Mouse (Mus musculus) ES-E14 (cell line): ENCODE data around the gene Tmcc1.

Source experiments
- CHD2 ChIP-seq: IDR thresholded peaks from 2 replicates; pipeline ENCODE4 v1.6.1; 2014; ENCODE audit warnings: mild to moderate bottlenecking, low read depth, low read length, inconsistent platforms
- HCFC1 ChIP-seq: IDR thresholded peaks from 2 replicates; pipeline ENCODE4 v1.6.1; 2012; ENCODE audit warnings: low read length, inconsistent platforms, borderline replicate concordance; ENCODE audit not compliant: insufficient read depth
- MAFK ChIP-seq: IDR thresholded peaks from 2 replicates; pipeline ENCODE4 v1.6.1; 2014; ENCODE audit warnings: mild to moderate bottlenecking, low read depth, low read length, inconsistent platforms; ENCODE audit not compliant: insufficient read depth
- ZC3H11A ChIP-seq: IDR thresholded peaks from 2 replicates; pipeline ENCODE4 v1.6.1; 2012; ENCODE audit warnings: low read depth, mild to moderate bottlenecking, inconsistent platforms, low read length, borderline replicate concordance
- ZNF384 ChIP-seq: IDR thresholded peaks from 2 replicates; pipeline ENCODE4 v1.6.1; 2012; ENCODE audit warnings: low read depth, low read length, inconsistent platforms

- no peak for TF ChIP-seq HCFC1
- no peak for TF ChIP-seq ZC3H11A
- TF ChIP-seq CHD2 = no peak
- no peak for TF ChIP-seq MAFK
- no peak for TF ChIP-seq ZNF384
These were observed 4.9 kb upstream of the Tmcc1 start for GRCm38 (mm10) chr6:116198173-116198572.
